Mouse (Mus musculus) megakaryocyte, embryonic 14.5 days (primary cell): ENCODE measurements around the gene Cd247.

Experiments used
- FLI1 ChIP-seq: IDR thresholded peaks from 2 replicates; pipeline ENCODE4 v1.6.1; 2012; ENCODE audit warnings: low read length, inconsistent platforms, mixed read lengths
- GATA1 ChIP-seq: IDR thresholded peaks from 3 replicates; pipeline ENCODE4 v1.6.1; 2012; ENCODE audit warnings: mixed read lengths, low read length, inconsistent platforms, borderline replicate concordance

- TF ChIP-seq GATA1 (no peak), FLI1 (no peak)
These were observed 45.6 kb downstream of the Cd247 start for GRCm38 (mm10) chr1:165833910-165834632.
